Mouse (Mus musculus) left cerebral cortex, adult 8-10 months (tissue): ENCODE results near the gene Gm7073. TPM values are rescaled to one million over a fixed set of nuclear protein-coding genes. Genes with fewer than 3 reads are reported as not detected.

Source experiments
- microRNA-seq, 2 experiments: library from miRNA; unstranded; fragments of <30 nt; microRNA quantifications; one replicate each; pipeline ENCODE4 v1.2.0; 2022
- total RNA-seq, 4 experiments: library from RNA; stranded (reverse); gene quantifications; 2 replicates each; pipeline ENCODE4 v1.2.4; 2022

Gm7073 gene
- total RNA-seq, 4 experiments from 2014 or later = not detected

Small RNAs within 50 kb of the gene (microRNA-seq; reads per million reads assigned to microRNA genes)
- gene Mir505 = 126 to 149 reads per million in 2 experiments

Other genes with a start within 250 kb of the Gm7073 start
- 10 to 100 TPM in 1 of 4 experiments, 1 to 10 TPM in 3; 8.6 to 10.2 (median 9.3) TPM for gene Atp11c, start 53.4 kb upstream of the Gm7073 start, total RNA-seq